Mouse (Mus musculus): ENCODE data around the gene Zranb1.

DNA sequence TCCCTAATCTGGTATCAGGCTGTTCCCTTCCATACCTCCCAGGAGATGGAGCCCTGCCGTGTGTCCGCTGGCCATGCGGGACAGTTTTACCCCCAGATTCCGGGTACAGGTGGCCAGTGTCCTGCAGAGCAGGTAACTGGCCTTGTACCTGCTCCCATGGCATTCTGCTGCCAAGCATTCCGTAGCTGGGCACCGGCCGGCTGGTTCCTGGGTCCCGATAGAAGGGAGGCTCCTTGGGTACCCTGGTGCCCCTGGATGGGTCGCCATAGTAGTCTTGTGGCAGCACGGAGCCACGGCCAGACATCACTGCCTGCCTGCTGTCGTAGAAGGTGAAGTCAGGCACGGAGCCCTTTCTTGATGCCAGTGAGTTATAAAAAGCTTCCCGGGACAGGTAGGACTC lies 83.7 kb downstream of the Zranb1 start:
- no peak for TF ChIP-seq POLR2A (IDR thresholded peaks at IDR 0.05; ENCODE audit: low read depth, low read length)
- no peak for TF ChIP-seq CTCF (conservative IDR thresholded peaks at IDR 0.05; ENCODE audit: insufficient read depth, insufficient read length, low read depth, low read length)
